Mouse (Mus musculus) MEL (cell line): ENCODE results near the gene Map3k19.

Experiments
- POLR2A ChIP-seq, 2 experiments: IDR thresholded peaks; 2 replicates each; pipeline ENCODE4 v1.6.1; 2011 to 2012; ENCODE audit warnings: low read length in 2 of 2, mild to moderate bottlenecking in 2 of 2, control low read depth in 1 of 2, improper control_type of control experiment in 1 of 2, low read depth in 1 of 2, moderate library complexity in 1 of 2; ENCODE audit not compliant: control insufficient read depth in 1 of 2, insufficient read depth in 1 of 2, poor library complexity in 1 of 2
- SMC3 ChIP-seq: IDR thresholded peaks from 2 replicates; pipeline ENCODE4 v1.6.1; 2011; ENCODE audit warnings: low read depth, low read length, improper control_type of control experiment

DNA sequence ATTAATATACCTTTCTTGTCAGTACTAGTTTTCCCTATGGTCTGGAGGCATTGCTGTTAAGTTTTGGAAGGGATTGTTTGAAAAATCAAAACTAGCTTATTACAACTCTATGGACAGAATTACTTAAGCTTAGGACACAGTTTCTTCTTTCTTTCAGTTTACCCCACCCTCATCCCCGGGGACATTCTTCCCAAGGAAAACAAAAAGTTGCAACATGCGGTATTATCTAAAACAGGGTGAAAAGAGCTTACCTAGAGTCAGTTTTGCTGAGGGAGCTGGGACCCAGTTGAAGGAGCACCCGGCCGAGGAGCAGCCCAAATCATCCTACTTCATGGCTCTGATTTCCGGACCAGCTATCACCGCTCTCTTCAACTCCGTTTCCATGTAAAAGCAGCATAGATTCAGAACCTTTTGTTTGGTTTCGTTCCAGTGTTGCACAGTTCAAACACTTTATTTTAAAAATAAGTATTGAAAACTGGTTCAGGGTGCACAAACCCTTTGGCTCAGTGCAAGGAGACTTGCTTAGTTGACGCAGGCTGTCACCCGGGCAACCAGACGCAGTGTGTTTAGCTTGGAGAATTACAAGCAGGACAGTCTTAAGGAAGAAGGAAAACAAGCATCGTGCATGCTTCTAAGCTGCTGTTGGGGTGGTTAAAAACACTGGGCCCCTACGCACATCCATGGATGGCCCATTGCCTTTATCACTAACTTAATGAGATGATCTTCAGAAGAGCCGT is at the start of gene Map3k19:
- TF ChIP-seq POLR2A (IDR thresholded peaks at IDR 0.05; ENCODE audit: control insufficient read depth in 1 of 2, insufficient read depth in 1 of 2, low read depth in 1 of 2, low read length in 2 of 2, poor library complexity in 1 of 2): no peak
- no peak for TF ChIP-seq SMC3
